Mouse (Mus musculus) CD4-positive helper T cell, adult 2 months (primary cell): ENCODE data around the gene Ptprc.
A peak's percentile ranks its signal among the peaks of the same experiment; 100 is the strongest.

ENCODE experiments used
- DNase-seq: peaks from one replicate; pipeline ENCODE4 v3.0.0-alpha.2; 2012; ENCODE audit warnings: low read depth, missing footprints, low spot score

The Ptprc gene

DNA sequence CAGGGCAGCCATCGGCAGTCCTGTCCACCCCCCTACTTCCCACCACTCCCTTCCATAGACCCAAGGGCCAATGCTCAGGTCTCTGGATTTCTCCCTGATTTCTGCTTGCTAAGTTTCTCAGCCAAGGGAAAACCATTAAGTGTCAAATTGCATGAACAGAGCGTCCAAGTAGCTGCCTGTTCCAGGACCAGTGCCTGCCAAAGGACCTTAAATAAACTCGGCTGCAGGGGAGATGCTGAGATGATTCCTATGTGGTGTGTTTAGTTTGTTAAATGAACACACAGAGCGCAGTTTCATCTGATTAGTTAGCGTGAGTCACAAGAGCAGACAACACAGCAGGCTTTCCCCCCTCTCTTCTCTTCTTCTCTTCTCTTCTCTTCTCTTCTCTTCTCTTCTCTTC lies 135.0 kb downstream of the Ptprc start:
- DNase-seq: no peak

DNA sequence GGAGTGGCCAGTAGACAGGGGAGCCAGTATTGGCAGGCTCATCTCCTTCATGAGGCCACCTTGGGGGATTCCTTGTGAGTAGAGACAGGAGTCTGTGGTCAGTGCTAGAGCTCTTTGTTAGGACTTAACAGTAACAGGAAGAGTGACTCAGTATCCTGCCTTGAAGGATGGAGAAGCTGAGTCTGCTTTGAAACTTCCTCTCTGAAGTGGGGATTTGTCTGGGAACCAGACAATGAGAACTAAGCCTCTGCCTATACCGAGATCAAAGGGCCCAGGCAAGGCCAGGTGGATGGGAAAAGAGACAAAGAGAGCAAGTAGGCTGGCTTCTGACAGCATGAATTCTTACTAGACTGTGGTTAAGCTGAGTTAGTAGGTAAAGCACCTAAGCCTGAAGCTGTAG lies 136.3 kb downstream of the Ptprc start:
- DNase-seq: peak; percentile 31

- DNase-seq: no peak
Observed at GRCm38 (mm10) chr1:138037484-138037883, 138.0 kb downstream of the Ptprc start.

GRCm38 (mm10) chr1:138029649-138030048 lies 145.9 kb downstream of the Ptprc start:
- no peak for DNase-seq

GRCm38 (mm10) chr1:138025298-138025697 lies 150.2 kb downstream of the Ptprc start:
- no peak for DNase-seq

DNA sequence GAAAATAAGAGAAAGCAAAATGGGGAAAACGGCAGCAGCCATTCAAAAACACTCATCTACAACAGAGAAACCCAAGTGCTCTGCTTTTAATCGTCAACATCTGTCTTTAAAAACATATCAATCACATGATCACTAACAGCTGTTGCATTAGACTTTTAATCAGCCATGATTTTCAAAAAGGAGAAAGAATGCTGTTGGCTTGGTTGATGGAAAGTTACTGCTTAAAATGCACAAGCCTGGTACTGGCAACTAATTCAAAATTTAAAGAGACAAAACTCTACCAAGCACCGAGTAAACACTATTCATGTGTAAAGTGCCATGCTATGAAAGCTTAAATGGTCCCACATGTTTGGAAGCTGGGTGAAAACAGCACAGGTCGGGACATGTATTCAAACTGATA lies 151.9 kb downstream of the Ptprc start:
- no peak for DNase-seq

DNA sequence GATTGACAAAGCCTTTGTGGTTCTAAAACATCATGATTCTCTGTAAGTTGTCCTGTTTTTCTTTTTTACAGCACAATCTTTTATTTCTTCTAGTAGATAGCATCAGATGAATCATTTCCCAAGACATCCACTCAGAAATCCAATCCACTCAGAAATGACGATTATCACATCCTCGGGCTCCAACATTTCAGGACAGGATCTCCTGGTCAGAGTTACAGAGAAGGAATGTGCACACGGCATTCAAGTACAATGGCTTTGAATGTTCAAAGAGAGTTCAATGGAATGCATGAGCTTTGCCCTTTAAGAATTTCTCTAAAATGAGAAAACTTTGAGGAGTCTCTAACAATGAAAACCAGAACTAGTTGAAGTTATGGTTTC lies 152.6 kb downstream of the Ptprc start:
- DNase-seq: no peak

GRCm38 (mm10) chr1:138021962-138022917 lies 153.3 kb downstream of the Ptprc start:
- DNase-seq: no peak
